ENCODE assay signal across 10 mouse cellular contexts in genomic region chr2:71751336-71751735, GRCm38 (mm10). TPM values are rescaled to one million over a fixed set of nuclear protein-coding genes. Genes with fewer than 3 reads are reported as not detected.
DNase-seq lines count a peak whose midpoint lies in the region; ATAC-seq lines count a peak whose summit lies in the region.
"Had no signal": no experiment of that assay in that cellular context is flagged by ENCODE, and none has a peak within 500 bp of the region (broad histone marks: within the 10 kb centered on the region; RNA-seq: fewer than 3 reads in every experiment).

No protein-coding gene starts in this region.

- H3K9ac ChIP-seq in midbrain, embryonic 11.5 days (ENCODE audit: low read length) = no peak overlapping the region
- no peak overlapping the region for H3K9ac ChIP-seq in midbrain, embryonic 16.5 days (ENCODE audit: low read depth, low read length)
- H3K9ac ChIP-seq in forebrain, embryonic 14.5 days (ENCODE audit: low read length) = no peak overlapping the region

- no peak overlapping the region for H3K27ac ChIP-seq in midbrain, embryonic 11.5 days (ENCODE audit: low read depth, low read length)
- H3K27ac ChIP-seq in midbrain, embryonic 16.5 days (ENCODE audit: low read length) = no peak overlapping the region; the same call in 1 of the 2 replicates
- H3K27ac ChIP-seq in forebrain, embryonic 14.5 days (ENCODE audit: low read depth, low read length) = no peak overlapping the region
- H3K27ac ChIP-seq: layer of hippocampus, adult 2 months had no signal

- 72% methylated on average over 8 of the region's 8 CpGs for WGBS in midbrain, embryonic 11.5 days
- WGBS in midbrain, embryonic 16.5 days = 83% methylated on average over 8 of the region's 8 CpGs
- 75% methylated on average over 8 of the region's 8 CpGs for WGBS in forebrain, embryonic 14.5 days

- DNase-seq in embryo, embryonic 9.5 days (ENCODE audit: extremely low spot score) = peak; percentile 29
- no peak for DNase-seq in embryo, embryonic 11 days
- DNase-seq in midbrain, embryonic 11.5 days (ENCODE audit: low spot score, missing footprints) = no peak
- DNase-seq in forebrain, embryonic 14.5 days (ENCODE audit: low spot score) = peak; percentile 25
- no peak for DNase-seq in urinary bladder, postnatal 4 days (ENCODE audit: low spot score in 2 of 2)
- DNase-seq: gastrocnemius, postnatal 10 days had no signal

- ATAC-seq in midbrain, embryonic 11.5 days (ENCODE audit: low FRiP score) = peak; percentile 61; the same call in 1 of the 2 replicates
- no peak for ATAC-seq in midbrain, embryonic 16.5 days
- peak; percentile 65; the same call in 1 of the 2 replicates for ATAC-seq in forebrain, embryonic 14.5 days
- peak; percentile 39 for ATAC-seq in megakaryocyte, adult 5-6 weeks (ENCODE audit: poor library complexity, severe bottlenecking)
- no peak for ATAC-seq in CD4-positive, CD25-positive, alpha-beta regulatory T cell, adult 4 months

- no peak overlapping the region for H3K4me3 ChIP-seq in midbrain, embryonic 11.5 days (ENCODE audit: low read depth, low read length)
- H3K4me3 ChIP-seq in midbrain, embryonic 16.5 days (ENCODE audit: low read depth, low read length) = no peak overlapping the region
- no peak overlapping the region for H3K4me3 ChIP-seq in forebrain, embryonic 14.5 days (ENCODE audit: low read depth, low read length)
- H3K4me3 ChIP-seq: layer of hippocampus, adult 2 months had no signal

- no peak overlapping the region for H3K4me2 ChIP-seq in midbrain, embryonic 11.5 days
- no peak overlapping the region for H3K4me2 ChIP-seq in midbrain, embryonic 16.5 days (ENCODE audit: low read length)
- H3K4me2 ChIP-seq in forebrain, embryonic 14.5 days (ENCODE audit: low read length) = no peak overlapping the region

- peaks cover 11% of the 10 kb centered on the region for H3K4me1 ChIP-seq in midbrain, embryonic 11.5 days (ENCODE audit: control insufficient read depth, insufficient read depth, low read length)
- H3K4me1 ChIP-seq in midbrain, embryonic 16.5 days (ENCODE audit: control insufficient read depth, insufficient read depth, low read length) = peaks cover 5% of the 10 kb centered on the region
- H3K4me1 ChIP-seq in forebrain, embryonic 14.5 days (ENCODE audit: control insufficient read depth, insufficient read depth, low read length) = peaks cover 14% of the 10 kb centered on the region; the same call in 1 of the 2 replicates

- H3K36me3 ChIP-seq in midbrain, embryonic 11.5 days (ENCODE audit: control insufficient read depth, insufficient read depth, low read length) = no peaks in the 10 kb centered on the region
- H3K36me3 ChIP-seq in midbrain, embryonic 16.5 days (ENCODE audit: control insufficient read depth, insufficient read depth, low read length) = no peaks in the 10 kb centered on the region
- H3K36me3 ChIP-seq in forebrain, embryonic 14.5 days (ENCODE audit: control insufficient read depth, insufficient read depth, low read length) = no peaks in the 10 kb centered on the region

- no peaks in the 10 kb centered on the region for H3K9me3 ChIP-seq in midbrain, embryonic 11.5 days (ENCODE audit: control insufficient read depth, low read length)
- H3K9me3 ChIP-seq in midbrain, embryonic 16.5 days (replicated peaks; ENCODE audit: control insufficient read depth, low read length, poor library complexity, severe bottlenecking) = no peaks in the 10 kb centered on the region
- H3K9me3 ChIP-seq in forebrain, embryonic 14.5 days (replicated peaks; ENCODE audit: control insufficient read depth, low read length) = no peaks in the 10 kb centered on the region

- H3K27me3 ChIP-seq in midbrain, embryonic 11.5 days (ENCODE audit: control insufficient read depth, insufficient read depth, low read length) = no peaks in the 10 kb centered on the region; the same call in 1 of the 2 replicates
- H3K27me3 ChIP-seq in midbrain, embryonic 16.5 days (ENCODE audit: control insufficient read depth, insufficient read depth, low read depth, low read length) = no peaks in the 10 kb centered on the region
- H3K27me3 ChIP-seq in forebrain, embryonic 14.5 days (replicated peaks; ENCODE audit: control insufficient read depth, insufficient read depth, low read length) = no peaks in the 10 kb centered on the region

RNA-seq across cellular contexts. Expression of gene Itga6, which starts 5.9 kb away (rescaled TPM):
- 28.5 and 28.7 TPM in 2 replicates for polyA plus RNA-seq in midbrain, embryonic 11.5 days (2014; fragmentation: Nextera tagmentation; extraction: Ambion mirVana)
- 17.7 and 23.7 TPM in 2 replicates for polyA plus RNA-seq in midbrain, embryonic 16.5 days (2015; fragmentation: Nextera tagmentation; extraction: Ambion mirVana)
- 25.0 and 27.7 TPM in 2 replicates for polyA plus RNA-seq in forebrain, embryonic 14.5 days (2014; fragmentation: Nextera tagmentation; extraction: Ambion mirVana)
- 16.0 and 17.4 TPM in 2 replicates for total RNA-seq in megakaryocyte, adult 5-6 weeks (2015)
- 15.3 and 16.5 TPM in 2 replicates for total RNA-seq in megakaryocyte, adult 5-6 weeks (2017)
- 10 to 100 TPM; 49.6 to 77.1 TPM for polyA plus RNA-seq in CD4-positive, CD25-positive, alpha-beta regulatory T cell, adult 4 months (2017; shearing (Covaris generic))

Comparison
In these comparisons a context has a peak if more than half of its experiments do, and no peak if none do; other contexts are left out.
1. DNase-seq: peak in embryo, embryonic 9.5 days (single experiment) and forebrain, embryonic 14.5 days (single experiment); none in embryo, embryonic 11 days (single experiment), midbrain, embryonic 11.5 days (single experiment) and urinary bladder, postnatal 4 days (0 of 2).
2. ATAC-seq: peak in midbrain, embryonic 11.5 days (single experiment), forebrain, embryonic 14.5 days (single experiment) and megakaryocyte, adult 5-6 weeks (single experiment); none in midbrain, embryonic 16.5 days (single experiment) and CD4-positive, CD25-positive, alpha-beta regulatory T cell, adult 4 months (single experiment).